Mouse (Mus musculus) kidney, postnatal 0 days (tissue): ENCODE measurements at regions not wholly inside any gene's neighbourhood (a gene's known extent, or its start where the extent isn't known, plus 50 kb on each side); places are given as distances from the start of the nearest gene placed in this dataset.

Experiments used
- ATAC-seq: fragments of 200-750 bp; cut with Nextera tagmentation; replicated peaks from 2 replicates; pipeline ENCODE4 v1.8.0; 2017; ENCODE audit warnings: low read depth, moderate number of reproducible peaks, moderate TSS enrichment, moderate library complexity; ENCODE audit not compliant: low FRiP score
- DNase-seq: peaks from one replicate; pipeline ENCODE4 v3.0.0-alpha.2; 2016; ENCODE audit warnings: low spot score
- H3K27ac ChIP-seq: fragments of 300-500 bp; sonication (generic); 2 replicates; pipeline ENCODE4 v1.5.1; 2014; ENCODE audit warnings: mild to moderate bottlenecking
- H3K27me3 ChIP-seq: fragments of 300-500 bp; sonication (generic); 2 replicates; pipeline ENCODE4 v1.6.1; 2014; ENCODE audit warnings: low read length, mixed read lengths; ENCODE audit not compliant: insufficient read depth
- H3K36me3 ChIP-seq: fragments of 300-500 bp; sonication (generic); 2 replicates; pipeline ENCODE4 v1.6.1; 2014; ENCODE audit warnings: low read length, mixed read lengths; ENCODE audit not compliant: insufficient read depth
- H3K4me1 ChIP-seq: fragments of 300-500 bp; sonication (generic); replicated peaks from 2 replicates; pipeline ENCODE4 v1.6.1; 2014; ENCODE audit warnings: antibody characterized with exemption, low read length, mixed read lengths; ENCODE audit not compliant: insufficient read depth
- H3K4me2 ChIP-seq: fragments of 300-500 bp; sonication (generic); 2 replicates; pipeline ENCODE4 v1.6.1; 2014; ENCODE audit warnings: mild to moderate bottlenecking, low read length, moderate library complexity, mixed read lengths
- H3K4me3 ChIP-seq: fragments of 300-500 bp; sonication (generic); replicated peaks from 2 replicates; pipeline ENCODE4 v1.5.1; 2014; ENCODE audit warnings: low read depth, low read length
- H3K9ac ChIP-seq: fragments of 300-500 bp; sonication (generic); 2 replicates; pipeline ENCODE4 v1.6.1; 2014; ENCODE audit warnings: low read depth, low read length
- H3K9me3 ChIP-seq: fragments of 300-500 bp; sonication (generic); replicated peaks from 2 replicates; pipeline ENCODE4 v1.6.1; 2016; ENCODE audit warnings: low read length, inconsistent platforms, mixed read lengths
- CTCF ChIP-seq: IDR thresholded peaks from 2 replicates; pipeline ENCODE4 v1.5.1; 2016; ENCODE audit warnings: antibody characterized with exemption, low read depth, mild to moderate bottlenecking, moderate library complexity
- WGBS: fragments of 180-500 bp; shearing (Covaris S2); extraction: QIAGEN DNeasy Blood & Tissue Kit; methylation state at CpG from one replicate; pipeline ENCODE4 v1.1.7; 2014; 5-methylcytosine and 5-hydroxymethylcytosine counted together

DNA sequence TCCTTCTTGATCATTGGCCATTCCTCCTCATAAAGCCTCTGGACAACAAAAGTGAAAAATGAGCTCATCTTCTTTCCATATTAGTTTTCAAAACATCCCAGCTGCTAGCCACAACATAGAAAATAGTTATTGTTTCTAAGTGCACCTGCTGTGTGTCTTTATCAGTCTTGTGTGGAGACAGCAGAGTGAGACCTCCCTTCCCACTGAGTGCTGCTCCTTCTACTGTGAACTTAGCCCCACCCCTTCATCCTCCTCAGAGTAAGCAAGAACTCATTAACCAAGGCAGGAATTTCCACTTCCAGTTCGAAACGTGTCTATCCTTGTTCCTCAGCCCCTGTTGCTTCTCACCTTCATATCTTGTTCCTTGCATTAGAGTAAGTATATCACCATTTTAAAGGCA, 1256.5 kb downstream of the 9330182O14Rik start:
- ATAC-seq (no peak), DNase-seq (no peak)
- Histone ChIP-seq H3K27ac (no peak overlapping the region), H3K4me3 (no peak overlapping the region), H3K27me3 (no peaks in the 10 kb centered on the region), H3K4me2 (no peak overlapping the region), H3K9me3 (no peaks in the 10 kb centered on the region), H3K9ac (no peak overlapping the region), H3K4me1 (no peaks in the 10 kb centered on the region), H3K36me3 (no peaks in the 10 kb centered on the region)
- 18% methylated on average over 2 of the region's 2 CpGs for WGBS
- TF ChIP-seq CTCF, result no peak
